Mouse (Mus musculus): ENCODE measurements around the gene Hjurp.

DNA sequence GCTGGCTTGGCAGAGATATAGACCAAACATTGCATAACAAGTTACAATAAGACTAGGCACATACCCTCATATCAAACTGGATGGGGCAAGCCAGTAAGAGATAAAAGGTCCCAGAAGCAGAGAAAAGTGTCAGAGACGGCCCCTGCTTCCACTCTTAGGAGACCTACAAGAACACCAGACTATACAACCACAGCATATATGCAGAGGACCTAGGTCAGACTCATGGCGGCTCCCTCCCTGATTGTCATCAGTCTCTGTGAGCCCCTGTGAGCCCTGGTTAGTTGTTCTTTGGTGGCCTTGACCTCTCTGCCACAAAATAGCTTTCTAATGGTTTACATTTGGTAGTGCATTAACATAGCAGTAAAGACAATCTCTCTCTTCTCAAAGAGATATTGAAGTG lies 31.6 kb upstream of the Hjurp start:
- TF ChIP-seq CTCF (conservative IDR thresholded peaks at IDR 0.05 in 1 of 2, IDR thresholded peaks at IDR 0.05 in 1 of 2; ENCODE audit: low read depth in 2 of 2, low read length in 2 of 2) (no peak), POLR2AphosphoS2 (IDR thresholded peaks at IDR 0.05; ENCODE audit: low read depth, low read length) (no peak), POLR2A (IDR thresholded peaks at IDR 0.05; ENCODE audit: low read depth, low read length) (no peak), MAFK (IDR thresholded peaks at IDR 0.05; ENCODE audit: insufficient replicate concordance, low read length) (no peak), NELFE (IDR thresholded peaks at IDR 0.05; ENCODE audit: low read depth, low read length) (no peak), ETS1 (conservative IDR thresholded peaks at IDR 0.05; ENCODE audit: low read depth, low read length) (no peak), NRF1 (IDR thresholded peaks at IDR 0.05; ENCODE audit: low read depth, low read length) (no peak), HCFC1 (IDR thresholded peaks at IDR 0.05; ENCODE audit: low read depth, low read length) (no peak), USF1 (IDR thresholded peaks at IDR 0.05; ENCODE audit: low read depth, low read length) (no peak), PAX5 (IDR thresholded peaks at IDR 0.05; ENCODE audit: low read length) (no peak), SMC3 (IDR thresholded peaks at IDR 0.05; ENCODE audit: low read depth, low read length) (no peak), ZKSCAN1 (IDR thresholded peaks at IDR 0.05; ENCODE audit: borderline replicate concordance, low read depth, low read length) (no peak), ELF1 (IDR thresholded peaks at IDR 0.05; ENCODE audit: low read depth, low read length) (no peak)
